Mouse (Mus musculus): ENCODE results near the gene Phf21a.

- TF ChIP-seq TAL1 (IDR thresholded peaks at IDR 0.05; ENCODE audit: low read length): no peak
- no peak for TF ChIP-seq GATA1 (IDR thresholded peaks at IDR 0.05; ENCODE audit: low read length)
Measured at GRCm38 (mm10) chr2:92279398-92279797, 186.5 kb downstream of the Phf21a start.
